Mouse (Mus musculus): Measurements from ENCODE around the gene Tgif1.

- TF ChIP-seq CTCF (IDR thresholded peaks at IDR 0.05; ENCODE audit: low read depth, low read length) (no peak), TAL1 (conservative IDR thresholded peaks at IDR 0.05; ENCODE audit: low read depth, low read length) (no peak), GATA1 (IDR thresholded peaks at IDR 0.05; ENCODE audit: borderline replicate concordance, low read length) (no peak), POLR2AphosphoS5 (IDR thresholded peaks at IDR 0.05; ENCODE audit: insufficient replicate concordance, low read depth, low read length) (no peak), GATA2 (IDR thresholded peaks at IDR 0.05; ENCODE audit: borderline replicate concordance, low read depth, low read length) (no peak)
Measured at GRCm38 (mm10) chr17:70846111-70846644, 7.2 kb downstream of the Tgif1 start.

Data from G1E (cell line).